Mouse (Mus musculus) gastrocnemius, adult 18-20 months (tissue): ENCODE measurements around the gene Tulp4. TPM values are rescaled to one million over a fixed set of nuclear protein-coding genes. Genes with fewer than 3 reads are reported as not detected.
"Not testable (repeated sequence)": the region's sequence is repeated elsewhere in the genome, so short reads cannot be mapped to it uniquely, and the experiment has no call there.

Source experiments
- DNase-seq: peaks from one replicate; pipeline ENCODE4 v3.0.0; 2021; ENCODE audit warnings: low spot score
- microRNA-seq: library from miRNA; unstranded; fragments of <30 nt; microRNA quantifications from one replicate; pipeline ENCODE4 v1.2.0, GENCODE M21; 2021
- total RNA-seq, 2 experiments: library from RNA; stranded (reverse); gene quantifications; 2 replicates each; pipeline ENCODE4 v1.2.3; 2021

The Tulp4 gene
- total RNA-seq, 2 experiments from 2014 or later: 119 to 140 TPM

DNA sequence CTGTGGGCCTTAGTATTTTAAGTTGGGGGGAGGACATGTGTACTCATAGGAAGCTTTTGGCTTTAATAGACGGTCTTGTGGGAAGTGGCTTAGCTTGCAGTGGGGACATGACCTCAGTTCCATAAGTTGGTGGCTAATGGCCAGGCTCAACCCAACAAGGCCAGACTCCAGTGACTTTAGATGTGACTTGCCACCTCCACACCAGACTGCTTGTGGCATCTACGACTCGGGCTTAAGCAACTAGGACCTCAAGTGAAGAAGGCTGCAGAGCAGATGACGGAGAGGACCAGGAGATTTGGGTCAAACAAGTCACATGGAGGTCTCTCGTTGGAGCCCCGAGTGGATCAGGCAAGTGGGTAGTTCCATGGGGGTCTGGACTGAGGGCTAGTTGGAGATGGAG lies 168.5 kb downstream of the Tulp4 start:
- DNase-seq: not testable (repeated sequence)

DNA sequence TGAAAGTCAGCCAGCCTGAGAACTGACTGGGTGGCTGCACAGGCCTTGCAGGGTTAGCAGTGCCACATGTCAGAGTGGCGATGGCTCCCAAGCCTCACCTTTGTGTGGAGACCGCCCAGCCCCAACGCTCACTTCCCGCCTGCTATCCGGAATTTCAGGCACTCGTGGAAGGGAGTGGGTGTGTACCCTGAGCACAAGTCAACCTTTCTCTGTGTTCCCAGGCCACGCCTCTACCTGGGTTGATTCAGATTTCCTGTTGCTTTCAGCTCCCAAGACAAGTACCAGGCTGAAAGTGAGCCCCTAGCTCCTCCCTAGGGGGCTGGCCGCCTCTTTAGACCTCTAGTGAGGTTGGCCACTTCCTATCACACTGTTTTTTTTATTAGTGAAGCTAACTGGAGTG lies 173.0 kb downstream of the Tulp4 start:
- not testable (repeated sequence) for DNase-seq

DNA sequence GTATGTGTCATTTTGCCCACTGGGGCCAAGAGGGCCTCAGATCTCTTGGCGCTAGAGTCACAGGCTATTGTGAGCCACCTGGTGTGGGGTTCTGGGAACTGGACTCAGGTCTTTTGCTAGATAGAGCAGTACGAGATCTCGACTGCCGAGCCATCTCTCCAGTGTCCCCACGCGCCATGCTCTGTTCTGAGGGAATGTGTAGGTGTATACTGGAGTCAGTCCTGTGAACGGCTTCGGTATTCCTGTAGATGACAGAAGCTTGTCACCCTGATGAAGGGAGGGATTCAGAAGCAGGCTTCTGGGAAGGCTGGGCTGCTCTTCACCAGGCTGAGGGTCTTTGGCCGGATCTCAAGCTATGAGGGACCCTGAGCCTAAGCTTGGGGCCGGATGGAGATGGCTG lies 173.5 kb downstream of the Tulp4 start:
- not testable (repeated sequence) for DNase-seq

DNA sequence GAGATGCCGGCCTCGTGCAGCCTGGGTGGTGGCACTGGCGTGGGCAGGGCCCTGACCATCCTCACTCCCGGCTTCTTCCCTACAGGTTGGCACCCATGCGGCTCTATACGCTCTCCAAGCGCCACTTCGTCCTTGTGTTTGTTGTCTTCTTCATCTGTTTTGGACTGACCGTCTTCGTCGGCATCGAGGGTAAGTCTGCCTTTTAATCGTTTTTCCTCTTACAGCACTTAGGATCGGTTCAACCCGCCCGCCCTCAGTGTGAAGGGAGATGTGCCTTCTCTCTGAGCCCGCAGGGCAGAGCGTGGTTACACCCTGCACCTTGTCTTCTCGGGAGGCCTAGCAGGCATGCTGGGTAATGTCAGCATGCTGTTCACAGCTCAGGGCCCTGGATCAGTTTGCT lies 174.3 kb downstream of the Tulp4 start:
- not testable (repeated sequence) for DNase-seq

DNA sequence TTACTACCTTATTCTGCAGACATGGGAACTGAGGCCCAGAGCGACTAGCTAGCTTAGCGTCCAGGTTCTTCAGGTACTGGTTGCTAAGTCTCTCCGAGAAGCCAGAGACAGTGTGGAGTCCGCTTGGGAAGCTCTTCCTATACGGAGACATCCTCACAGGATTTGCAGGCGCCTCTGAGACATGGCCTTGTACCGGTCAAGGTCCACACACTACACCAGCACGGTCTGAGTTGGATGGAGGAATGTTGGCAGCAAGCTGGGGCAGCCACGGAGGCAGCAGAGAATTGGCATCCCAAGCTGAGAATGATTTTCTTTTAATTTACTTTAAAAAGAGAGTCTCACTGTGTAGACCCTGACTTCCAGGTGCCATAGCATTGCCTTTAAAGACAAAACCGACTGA lies 176.9 kb downstream of the Tulp4 start:
- not testable (repeated sequence) for DNase-seq

DNA sequence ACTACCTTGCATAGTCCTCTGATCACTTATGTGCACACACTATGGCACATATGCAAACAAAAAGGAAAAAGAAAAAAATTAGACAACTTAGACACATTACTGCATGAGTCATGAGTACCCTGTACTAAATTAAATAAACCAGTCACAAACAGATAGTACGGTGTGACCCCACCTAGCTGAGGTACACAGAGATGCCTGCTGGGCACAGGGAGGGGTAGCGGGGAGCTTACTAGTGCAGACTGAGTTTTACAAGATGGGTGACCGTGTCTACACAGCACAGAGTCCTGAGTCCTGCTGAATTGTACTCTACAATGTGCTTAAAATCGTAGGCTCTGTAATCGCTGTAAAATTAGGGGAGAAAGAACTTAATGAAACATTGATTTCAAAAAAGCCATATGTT lies 179.9 kb downstream of the Tulp4 start:
- DNase-seq: not testable (repeated sequence)

DNA sequence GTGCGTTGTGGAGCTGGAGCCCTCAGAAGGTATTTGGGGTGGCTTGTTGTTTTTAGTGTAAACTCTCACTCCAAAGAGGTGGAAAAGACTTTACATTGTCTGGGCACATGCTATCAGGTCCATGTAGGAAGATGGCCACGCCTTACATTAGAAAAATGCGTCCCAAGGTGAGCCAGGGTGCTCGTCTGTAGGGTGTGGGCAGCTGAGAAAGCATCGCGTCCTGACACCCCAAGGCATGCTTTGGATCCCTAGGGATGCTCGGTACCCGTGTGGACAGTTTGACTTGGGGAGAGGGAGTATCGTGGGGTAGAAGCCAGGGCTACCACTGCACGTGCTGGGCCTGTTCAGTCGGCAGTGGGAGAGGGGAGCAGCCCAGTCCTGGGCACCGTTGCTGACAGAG lies 182.8 kb downstream of the Tulp4 start:
- not testable (repeated sequence) for DNase-seq

DNA sequence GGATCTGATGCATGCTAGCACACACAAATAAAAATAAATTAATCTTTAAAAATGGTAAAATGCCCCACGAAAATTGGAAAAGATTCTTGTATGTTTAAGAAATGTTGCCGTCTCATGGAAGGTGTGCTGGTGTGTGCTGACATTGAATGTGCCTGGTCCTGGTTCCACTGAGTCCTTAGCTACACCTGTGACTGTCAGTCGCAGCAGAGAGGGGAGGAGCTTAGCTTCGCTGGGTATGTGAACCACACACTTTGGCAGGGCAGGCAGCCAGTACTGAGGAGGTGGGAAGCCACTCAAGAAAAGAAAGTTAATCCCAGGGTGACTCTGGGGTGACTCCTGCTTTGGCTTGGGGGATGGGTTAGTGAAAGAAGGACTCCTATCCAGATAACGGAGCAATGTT lies 187.6 kb downstream of the Tulp4 start:
- DNase-seq: not testable (repeated sequence)

DNA sequence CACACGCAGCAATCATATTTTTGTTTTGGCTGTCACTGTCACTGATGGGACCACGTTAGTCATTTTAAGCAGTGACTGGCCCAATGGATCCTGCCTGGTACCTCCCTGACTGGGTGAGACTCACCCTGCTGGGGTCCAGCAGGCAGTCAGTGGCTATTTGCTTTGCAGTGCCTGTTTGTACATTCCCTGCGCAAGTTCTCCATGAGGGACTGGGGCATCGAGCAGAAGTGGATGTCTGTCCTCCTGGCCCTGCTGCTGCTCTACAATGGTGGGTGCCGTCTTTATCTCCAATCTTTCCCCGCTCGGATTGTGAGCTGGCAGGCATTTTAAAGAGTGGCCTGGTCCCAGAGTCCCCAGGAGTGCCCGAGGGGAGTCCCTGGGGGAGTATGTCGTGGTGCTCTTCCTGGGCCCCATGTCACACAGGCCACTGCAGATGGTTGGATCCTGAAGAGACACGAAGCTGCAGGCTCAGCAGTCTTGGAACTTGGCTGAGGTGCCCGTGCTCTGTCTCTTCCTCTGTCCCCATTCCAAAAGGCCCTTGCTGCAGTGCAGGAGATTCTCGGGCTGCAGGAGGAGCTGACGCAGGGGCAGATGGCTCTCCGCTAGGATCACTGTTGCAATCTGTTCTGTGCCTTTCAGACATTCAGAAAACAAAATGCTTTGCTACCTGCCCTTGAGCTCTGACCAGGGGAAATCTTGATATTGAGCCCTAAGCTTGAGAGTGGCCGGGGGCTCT lies 191.0 kb downstream of the Tulp4 start:
- not testable (repeated sequence) for DNase-seq

DNA sequence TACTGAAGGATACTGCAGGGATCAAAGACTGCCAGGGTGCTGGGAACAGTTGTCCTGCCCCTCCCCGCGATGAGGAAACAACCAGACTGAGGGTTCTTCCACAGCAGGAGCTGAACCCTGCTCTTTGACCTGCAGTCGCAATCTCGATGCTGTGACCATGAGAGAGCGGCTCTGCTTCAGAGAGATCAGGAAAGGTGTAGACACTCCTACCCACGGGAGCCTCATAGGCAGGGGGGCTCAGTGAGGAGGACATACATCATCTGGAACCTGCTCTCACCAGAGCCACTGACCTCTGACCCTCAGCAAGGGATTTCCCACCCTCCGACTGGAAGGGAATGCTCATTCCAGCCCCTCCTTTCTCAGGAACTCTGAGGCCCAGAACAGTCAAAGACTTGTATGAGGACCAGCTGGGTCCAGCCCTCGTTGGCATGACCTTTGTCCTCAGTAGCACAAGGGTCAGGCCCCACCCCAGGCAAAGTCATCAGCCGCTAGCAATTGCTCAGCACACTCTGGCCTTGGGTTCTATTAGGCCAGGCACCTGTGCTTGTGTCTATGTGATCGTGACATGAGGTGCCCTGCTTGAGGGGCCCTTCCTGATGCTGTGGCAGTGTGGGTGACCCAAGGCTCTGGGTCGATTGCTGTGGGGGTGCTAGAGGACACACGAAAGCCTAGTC lies 194.1 kb downstream of the Tulp4 start:
- not testable (repeated sequence) for DNase-seq

Small RNAs within 50 kb of the gene (microRNA-seq; reads per million reads assigned to microRNA genes)
- gene Gm22774: not detected

Other genes starting within 250 kb of the Tulp4 start
- gene Synj2, start 165.2 kb upstream of the Tulp4 start, total RNA-seq: 10 to 100 TPM; 25.7 to 32.7 TPM
- gene Serac1, start 26.7 kb upstream of the Tulp4 start, total RNA-seq: 1 to 10 TPM; 6.2 to 7.0 TPM
- gene Gtf2h5, start 26.7 kb upstream of the Tulp4 start, total RNA-seq: 10 to 100 TPM; 48.4 to 53.7 TPM
- 1 to 10 TPM; 3.7 to 4.2 TPM for gene Tmem181a, start 150.4 kb downstream of the Tulp4 start, total RNA-seq
- 1 to 10 TPM; 3.3 TPM for gene Dynlt1a, start 211.1 kb downstream of the Tulp4 start, total RNA-seq